Mouse (Mus musculus) right cerebral cortex, adult 18-20 months (tissue): Measurements from ENCODE around the gene Grm2.

Source experiments
- DNase-seq: peaks from one replicate; pipeline ENCODE4 v3.0.0; 2022; ENCODE audit warnings: mixed read lengths

Grm2 gene

GRCm38 (mm10) chr9:106655884-106656720, at the start of gene Grm2:
Gene Grm2, minus strand, starts transcription at chr9:106656082.
- no peak for DNase-seq

- no peak for DNase-seq
Observed at GRCm38 (mm10) chr9:106692973-106693481, 37.1 kb upstream of the Grm2 start.

GRCm38 (mm10) chr9:106688834-106689233, 33.0 kb upstream of the Grm2 start:
- no peak for DNase-seq

- peak; percentile 70 for DNase-seq
Observed at GRCm38 (mm10) chr9:106686983-106687650, 31.2 kb upstream of the Grm2 start.

GRCm38 (mm10) chr9:106685249-106686101, 29.6 kb upstream of the Grm2 start, which contains the start of gene Tex264:
Gene Tex264, minus strand, starts transcription at chr9:106685927.
- DNase-seq, result peak; percentile 94

GRCm38 (mm10) chr9:106684918-106685248, 29.0 kb upstream of the Grm2 start:
- DNase-seq, result no peak

- no peak for DNase-seq
Observed at GRCm38 (mm10) chr9:106684093-106684872, 28.4 kb upstream of the Grm2 start.

GRCm38 (mm10) chr9:106681026-106681425, 25.1 kb upstream of the Grm2 start:
- DNase-seq, result peak; percentile 74

GRCm38 (mm10) chr9:106678242-106678641, 22.4 kb upstream of the Grm2 start:
- DNase-seq, result no peak

- DNase-seq, result no peak
Observed at GRCm38 (mm10) chr9:106677702-106678101, 21.8 kb upstream of the Grm2 start.

GRCm38 (mm10) chr9:106676571-106676970, 20.7 kb upstream of the Grm2 start:
- no peak for DNase-seq

- DNase-seq, result peak; percentile 76
Observed at GRCm38 (mm10) chr9:106675965-106676364, 20.1 kb upstream of the Grm2 start.

- peak; percentile 85 for DNase-seq
Observed at GRCm38 (mm10) chr9:106675480-106675879, 19.6 kb upstream of the Grm2 start.

GRCm38 (mm10) chr9:106673860-106674259, 18.0 kb upstream of the Grm2 start:
- DNase-seq, result no peak

- no peak for DNase-seq
Observed at GRCm38 (mm10) chr9:106664856-106665255, 9.0 kb upstream of the Grm2 start.

GRCm38 (mm10) chr9:106664433-106664832, 8.6 kb upstream of the Grm2 start:
- peak; percentile 90 for DNase-seq

GRCm38 (mm10) chr9:106663200-106663599, 7.3 kb upstream of the Grm2 start:
- no peak for DNase-seq

GRCm38 (mm10) chr9:106659935-106660334, 4.1 kb upstream of the Grm2 start:
- no peak for DNase-seq

- DNase-seq, result no peak
Observed at GRCm38 (mm10) chr9:106659441-106659840, 3.6 kb upstream of the Grm2 start.

GRCm38 (mm10) chr9:106657592-106657991, 1.7 kb upstream of the Grm2 start:
- no peak for DNase-seq

- peak; percentile 53 for DNase-seq
Observed at GRCm38 (mm10) chr9:106656820-106657219, 938 bp upstream of the Grm2 start.

- DNase-seq, result no peak
Observed at GRCm38 (mm10) chr9:106652720-106653119, 3.2 kb downstream of the Grm2 start.
